Comparison of ENCODE assay signal across 22 mouse cellular contexts in genomic region chr5:52652606-52653005, GRCm38 (mm10). TPM values are rescaled to one million over a fixed set of nuclear protein-coding genes. Genes with fewer than 3 reads are reported as not detected.
DNase-seq lines count a peak whose midpoint lies in the region; ATAC-seq and TF ChIP-seq lines count a peak whose summit lies in the region.
"Had no signal": no experiment of that assay in that cellular context is flagged by ENCODE, and none has a peak within 500 bp of the region (broad histone marks: within the 10 kb centered on the region; RNA-seq: fewer than 3 reads in every experiment).

No protein-coding gene starts in this region.

- peaks cover 30% of the 10 kb centered on the region for H3K36me3 ChIP-seq in intestine, embryonic 14.5 days (ENCODE audit: control insufficient read depth, insufficient read depth, low read length)
- H3K36me3 ChIP-seq in intestine, embryonic 15.5 days: peaks cover 4% of the 10 kb centered on the region; the same call in 1 of the 2 replicates
- peaks cover 2% of the 10 kb centered on the region; the same call in 1 of the 2 replicates for H3K36me3 ChIP-seq in midbrain, embryonic 11.5 days (ENCODE audit: control insufficient read depth, insufficient read depth, low read length)
- H3K36me3 ChIP-seq in midbrain, embryonic 14.5 days (ENCODE audit: control insufficient read depth, insufficient read depth, low read length): peaks cover 31% of the 10 kb centered on the region
- H3K36me3 ChIP-seq in forebrain, embryonic 13.5 days (ENCODE audit: poor library complexity, severe bottlenecking): peaks cover 21% of the 10 kb centered on the region; the same call in 1 of the 2 replicates

- 89% methylated on average over 7 of the region's 7 CpGs for WGBS in intestine, embryonic 14.5 days
- WGBS in intestine, embryonic 15.5 days: 88% methylated on average over 7 of the region's 7 CpGs
- WGBS in midbrain, embryonic 11.5 days: 93% methylated on average over 7 of the region's 7 CpGs
- 96% methylated on average over 7 of the region's 7 CpGs for WGBS in midbrain, embryonic 14.5 days
- 89% methylated on average over 7 of the region's 7 CpGs for WGBS in olfactory bulb, adult 2 months
- 96% methylated on average over 7 of the region's 7 CpGs for WGBS in forebrain, embryonic 13.5 days

- H3K27me3 ChIP-seq in intestine, embryonic 14.5 days (replicated peaks; ENCODE audit: control insufficient read depth, insufficient read depth, low read length): no peaks in the 10 kb centered on the region
- H3K27me3 ChIP-seq in intestine, embryonic 15.5 days (replicated peaks): no peaks in the 10 kb centered on the region
- no peaks in the 10 kb centered on the region for H3K27me3 ChIP-seq in midbrain, embryonic 11.5 days (ENCODE audit: control insufficient read depth, insufficient read depth, low read length)
- H3K27me3 ChIP-seq in midbrain, embryonic 14.5 days (ENCODE audit: control insufficient read depth, insufficient read depth, low read length): no peaks in the 10 kb centered on the region
- H3K27me3 ChIP-seq in forebrain, embryonic 13.5 days: no peaks in the 10 kb centered on the region
- H3K27me3 ChIP-seq: CH12.LX, Patski had no signal

- no peak overlapping the region for H3K27ac ChIP-seq in intestine, embryonic 14.5 days (ENCODE audit: low read depth)
- H3K27ac ChIP-seq in intestine, embryonic 15.5 days: no peak overlapping the region
- H3K27ac ChIP-seq in midbrain, embryonic 11.5 days (ENCODE audit: low read depth, low read length): no peak overlapping the region
- no peak overlapping the region for H3K27ac ChIP-seq in midbrain, embryonic 14.5 days (replicated peaks; ENCODE audit: low read depth, low read length)
- peak overlapping the region; percentile 69; the same call in 1 of the 2 replicates for H3K27ac ChIP-seq in olfactory bulb, adult 2 months (ENCODE audit: insufficient read depth, low read depth, low read length)
- no peak overlapping the region for H3K27ac ChIP-seq in forebrain, embryonic 13.5 days

- intact Hi-C loops in heart, postnatal 25 days (cut with DNase I): no loop called here

- no peaks in the 10 kb centered on the region for H3K9me3 ChIP-seq in intestine, embryonic 14.5 days (ENCODE audit: control insufficient read depth, low read length)
- no peaks in the 10 kb centered on the region for H3K9me3 ChIP-seq in intestine, embryonic 15.5 days
- no peaks in the 10 kb centered on the region for H3K9me3 ChIP-seq in midbrain, embryonic 11.5 days (ENCODE audit: control insufficient read depth, low read length)
- H3K9me3 ChIP-seq in midbrain, embryonic 14.5 days (ENCODE audit: control insufficient read depth, low read length): no peaks in the 10 kb centered on the region
- no peaks in the 10 kb centered on the region for H3K9me3 ChIP-seq in forebrain, embryonic 13.5 days (replicated peaks)
- H3K9me3 ChIP-seq: G1E had no signal

- DNase-seq in heart, adult 11 months: peak; percentile 61
- no peak for DNase-seq in heart, postnatal 25 days (ENCODE audit: low spot score)
- peak; percentile 15 for DNase-seq in intestine, embryonic 14.5 days (ENCODE audit: low spot score)
- DNase-seq in midbrain, embryonic 11.5 days (ENCODE audit: low spot score, missing footprints): peak; percentile 69
- no peak for DNase-seq in midbrain, embryonic 14.5 days
- DNase-seq: adrenal gland, adult 2 months; adrenal gland, adult 8-10 months; adrenal gland, postnatal 10 days; adrenal gland, postnatal 14 days; adrenal gland, postnatal 25 days; adrenal gland, postnatal 36 days; B cell, adult 2 months; cerebellum, adult 11 months; cerebellum, adult 11-12 months had no signal

- ATAC-seq in intestine, embryonic 14.5 days (replicated peaks; ENCODE audit: low FRiP score, low TSS enrichment, low read depth): no peak
- no peak for ATAC-seq in intestine, embryonic 15.5 days
- no peak for ATAC-seq in midbrain, embryonic 11.5 days (ENCODE audit: low FRiP score)
- no peak for ATAC-seq in midbrain, embryonic 14.5 days (ENCODE audit: low FRiP score, low TSS enrichment)
- ATAC-seq in forebrain, embryonic 13.5 days: no peak
- ATAC-seq: activated CD4-positive, CD25-positive, alpha-beta regulatory T cell, adult 4 months; CD4-positive, CD25-positive, alpha-beta regulatory T cell, adult 4 months; Patski had no signal

- no peak for TF ChIP-seq POLR2A in olfactory bulb, adult 2 months (IDR thresholded peaks at IDR 0.05; ENCODE audit: insufficient read depth, low read depth, low read length)

- no peak overlapping the region for H3K9ac ChIP-seq in intestine, embryonic 14.5 days (ENCODE audit: low read length)
- no peak overlapping the region for H3K9ac ChIP-seq in intestine, embryonic 15.5 days
- H3K9ac ChIP-seq in midbrain, embryonic 11.5 days (ENCODE audit: low read length): no peak overlapping the region
- no peak overlapping the region for H3K9ac ChIP-seq in midbrain, embryonic 14.5 days (replicated peaks; ENCODE audit: low read length)
- H3K9ac ChIP-seq in forebrain, embryonic 13.5 days: no peak overlapping the region

- H3K4me2 ChIP-seq in intestine, embryonic 14.5 days (ENCODE audit: low read length): no peak overlapping the region
- H3K4me2 ChIP-seq in intestine, embryonic 15.5 days (replicated peaks): no peak overlapping the region
- no peak overlapping the region for H3K4me2 ChIP-seq in midbrain, embryonic 11.5 days
- H3K4me2 ChIP-seq in midbrain, embryonic 14.5 days (ENCODE audit: low read length): no peak overlapping the region
- H3K4me2 ChIP-seq in forebrain, embryonic 13.5 days: no peak overlapping the region

- H3K4me3 ChIP-seq in intestine, embryonic 14.5 days (ENCODE audit: low read depth, low read length): no peak overlapping the region
- no peak overlapping the region for H3K4me3 ChIP-seq in intestine, embryonic 15.5 days (replicated peaks)
- no peak overlapping the region for H3K4me3 ChIP-seq in midbrain, embryonic 11.5 days (ENCODE audit: low read depth, low read length)
- H3K4me3 ChIP-seq in midbrain, embryonic 14.5 days (replicated peaks; ENCODE audit: low read depth, low read length): no peak overlapping the region
- no peak overlapping the region for H3K4me3 ChIP-seq in olfactory bulb, adult 2 months (ENCODE audit: insufficient read depth, low read depth, low read length)
- no peak overlapping the region for H3K4me3 ChIP-seq in forebrain, embryonic 13.5 days

- no peak for TF ChIP-seq CTCF in olfactory bulb, adult 2 months (IDR thresholded peaks at IDR 0.05; ENCODE audit: insufficient read depth, low read depth, low read length)

- no peaks in the 10 kb centered on the region for H3K4me1 ChIP-seq in intestine, embryonic 14.5 days (replicated peaks; ENCODE audit: control insufficient read depth, insufficient read depth, low read length)
- no peaks in the 10 kb centered on the region for H3K4me1 ChIP-seq in intestine, embryonic 15.5 days (replicated peaks)
- H3K4me1 ChIP-seq in midbrain, embryonic 11.5 days (ENCODE audit: control insufficient read depth, insufficient read depth, low read length): no peaks in the 10 kb centered on the region
- H3K4me1 ChIP-seq in midbrain, embryonic 14.5 days (ENCODE audit: control insufficient read depth, insufficient read depth, low read length): no peaks in the 10 kb centered on the region
- H3K4me1 ChIP-seq in olfactory bulb, adult 2 months (ENCODE audit: control insufficient read depth, insufficient read depth, low read length): 0 out of 2 replicates have a peak, but pooled peaks cover under 1% of the 10 kb centered on the region
- no peaks in the 10 kb centered on the region for H3K4me1 ChIP-seq in forebrain, embryonic 13.5 days

RNA-seq across cellular contexts. Expression of gene Sepsecs, which starts 16.9 kb away (rescaled TPM):
- 1 to 10 TPM; 6.0 to 7.8 TPM for total RNA-seq in heart, postnatal 25 days (2021)
- 10.9 and 11.3 TPM in 2 replicates for polyA plus RNA-seq in intestine, embryonic 14.5 days (2014; fragmentation: Nextera tagmentation; extraction: Ambion mirVana)
- polyA plus RNA-seq in intestine, embryonic 15.5 days (2015; fragmentation: Nextera tagmentation; extraction: Ambion mirVana): 11.5 and 12.4 TPM in 2 replicates
- 8.0 and 8.7 TPM in 2 replicates for polyA plus RNA-seq in midbrain, embryonic 11.5 days (2014; fragmentation: Nextera tagmentation; extraction: Ambion mirVana)
- polyA plus RNA-seq in midbrain, embryonic 14.5 days (2014; fragmentation: Nextera tagmentation; extraction: Ambion mirVana): 7.2 and 10.7 TPM in 2 replicates
- not detected in 2 replicates for polyA plus RNA-seq in olfactory bulb, adult 2 months (2012; ENCODE audit: insufficient read depth, insufficient read length, low replicate concordance, missing spikeins)
- polyA plus RNA-seq in forebrain, embryonic 13.5 days (2015; fragmentation: Nextera tagmentation; extraction: Ambion mirVana): 7.1 and 9.2 TPM in 2 replicates

Comparison
In these comparisons a context has a peak if more than half of its experiments do, and no peak if none do; other contexts are left out.
1. DNase-seq: peak in heart, adult 11 months (single experiment), intestine, embryonic 14.5 days (single experiment) and midbrain, embryonic 11.5 days (single experiment); none in heart, postnatal 25 days (single experiment) and midbrain, embryonic 14.5 days (single experiment).